Mouse (Mus musculus) NIH3T3 (cell line): ENCODE measurements at regions not wholly inside any gene's neighbourhood (a gene's known extent, or its start where the extent isn't known, plus 50 kb on each side); places are given as distances from the start of the nearest gene placed in this dataset.

ENCODE experiments used
- DNase-seq: peaks from one replicate; pipeline ENCODE4 v3.0.0-alpha.2; 2012; ENCODE audit warnings: low read depth

GRCm38 (mm10) chr2:123887587-123887986 lies 202.2 kb upstream of the Sema6d start:
- no peak for DNase-seq

- DNase-seq, result peak; percentile 9
These were observed 177.8 kb upstream of the Sema6d start for GRCm38 (mm10) chr2:123911921-123912320.

GRCm38 (mm10) chr2:123914021-123914420 lies 175.7 kb upstream of the Sema6d start:
- no peak for DNase-seq

GRCm38 (mm10) chr2:123920418-123920817 lies 169.4 kb upstream of the Sema6d start:
- no peak for DNase-seq

- no peak for DNase-seq
These were observed 161.7 kb upstream of the Sema6d start for GRCm38 (mm10) chr2:123928066-123928465.

- DNase-seq, result no peak
These were observed 152.9 kb upstream of the Sema6d start for GRCm38 (mm10) chr2:123936896-123937295.

GRCm38 (mm10) chr2:123963606-123964005 lies 126.2 kb upstream of the Sema6d start:
- DNase-seq, result no peak

- DNase-seq, result no peak
These were observed 86.3 kb upstream of the Sema6d start for GRCm38 (mm10) chr2:124003507-124003906.

GRCm38 (mm10) chr2:124015542-124015941 lies 74.2 kb upstream of the Sema6d start:
- DNase-seq, result no peak
